Mouse (Mus musculus): ENCODE measurements at regions not wholly inside any gene's neighbourhood (a gene's known extent, or its start where the extent isn't known, plus 50 kb on each side); places are given as distances from the start of the nearest gene placed in this dataset.

GRCm38 (mm10) chr10:117436308-117436874 lies 56.6 kb upstream of the Cpsf6 start:
- H3K27me3 ChIP-seq (ENCODE audit: control insufficient read depth, insufficient read depth, low read length) = no peaks in the 10 kb centered on the region
- peaks cover 13% of the 10 kb centered on the region for H3K4me1 ChIP-seq (ENCODE audit: control insufficient read depth, insufficient read depth, low read length)
- no peak overlapping the region for H3K4me3 ChIP-seq (ENCODE audit: control insufficient read depth, low read depth, low read length)
- H3K36me3 ChIP-seq (ENCODE audit: control insufficient read depth, insufficient read depth, low read length) = no peaks in the 10 kb centered on the region
- no peak for TF ChIP-seq CTCF (IDR thresholded peaks at IDR 0.05; ENCODE audit: control insufficient read depth, insufficient read depth, insufficient replicate concordance, low read depth, low read length)
- TF ChIP-seq POLR2A (IDR thresholded peaks at IDR 0.05; ENCODE audit: control insufficient read depth, low read depth, low read length) = no peak
- H3K27ac ChIP-seq (ENCODE audit: control insufficient read depth, insufficient read depth, low read depth, low read length) = no peak overlapping the region

GRCm38 (mm10) chr10:117435734-117436121 lies 55.9 kb upstream of the Cpsf6 start:
- Histone ChIP-seq H3K27me3 (ENCODE audit: control insufficient read depth, insufficient read depth, low read length) (no peaks in the 10 kb centered on the region), H3K4me3 (ENCODE audit: control insufficient read depth, low read depth, low read length) (peak overlapping the region; percentile 64), H3K27ac (ENCODE audit: control insufficient read depth, insufficient read depth, low read depth, low read length) (no peak overlapping the region), H3K4me1 (ENCODE audit: control insufficient read depth, insufficient read depth, low read length) (peaks cover 13% of the 10 kb centered on the region), H3K36me3 (ENCODE audit: control insufficient read depth, insufficient read depth, low read length) (no peaks in the 10 kb centered on the region)
- no peak for TF ChIP-seq POLR2A (IDR thresholded peaks at IDR 0.05; ENCODE audit: control insufficient read depth, low read depth, low read length)
- TF ChIP-seq CTCF (IDR thresholded peaks at IDR 0.05; ENCODE audit: control insufficient read depth, insufficient read depth, insufficient replicate concordance, low read depth, low read length) = no peak

- peak overlapping the region; percentile 64 for H3K4me3 ChIP-seq (ENCODE audit: control insufficient read depth, low read depth, low read length)
- H3K36me3 ChIP-seq (ENCODE audit: control insufficient read depth, insufficient read depth, low read length) = no peaks in the 10 kb centered on the region
- TF ChIP-seq CTCF (IDR thresholded peaks at IDR 0.05; ENCODE audit: control insufficient read depth, insufficient read depth, insufficient replicate concordance, low read depth, low read length) = peak; percentile 99; the same call in 1 of the 2 replicates
- no peak; the same call in 1 of the 2 replicates for TF ChIP-seq POLR2A (IDR thresholded peaks at IDR 0.05; ENCODE audit: control insufficient read depth, low read depth, low read length)
- no peak overlapping the region for H3K27ac ChIP-seq (ENCODE audit: control insufficient read depth, insufficient read depth, low read depth, low read length)
- H3K27me3 ChIP-seq (ENCODE audit: control insufficient read depth, insufficient read depth, low read length) = no peaks in the 10 kb centered on the region
- peaks cover 13% of the 10 kb centered on the region for H3K4me1 ChIP-seq (ENCODE audit: control insufficient read depth, insufficient read depth, low read length)
Measured at GRCm38 (mm10) chr10:117434871-117435733, 55.3 kb upstream of the Cpsf6 start.

GRCm38 (mm10) chr10:117434293-117434842 lies 54.6 kb upstream of the Cpsf6 start:
- Histone ChIP-seq H3K4me1 (ENCODE audit: control insufficient read depth, insufficient read depth, low read length) (peaks cover 13% of the 10 kb centered on the region), H3K4me3 (ENCODE audit: control insufficient read depth, low read depth, low read length) (no peak overlapping the region), H3K27me3 (ENCODE audit: control insufficient read depth, insufficient read depth, low read length) (no peaks in the 10 kb centered on the region), H3K27ac (ENCODE audit: control insufficient read depth, insufficient read depth, low read depth, low read length) (no peak overlapping the region), H3K36me3 (ENCODE audit: control insufficient read depth, insufficient read depth, low read length) (no peaks in the 10 kb centered on the region)
- TF ChIP-seq CTCF (IDR thresholded peaks at IDR 0.05; ENCODE audit: control insufficient read depth, insufficient read depth, insufficient replicate concordance, low read depth, low read length) = no peak
- no peak for TF ChIP-seq POLR2A (IDR thresholded peaks at IDR 0.05; ENCODE audit: control insufficient read depth, low read depth, low read length)

GRCm38 (mm10) chr10:117433547-117434292 lies 53.9 kb upstream of the Cpsf6 start:
- no peak for TF ChIP-seq CTCF (IDR thresholded peaks at IDR 0.05; ENCODE audit: control insufficient read depth, insufficient read depth, insufficient replicate concordance, low read depth, low read length)
- TF ChIP-seq POLR2A (IDR thresholded peaks at IDR 0.05; ENCODE audit: control insufficient read depth, low read depth, low read length) = no peak
- no peak overlapping the region for H3K4me3 ChIP-seq (ENCODE audit: control insufficient read depth, low read depth, low read length)
- H3K4me1 ChIP-seq (ENCODE audit: control insufficient read depth, insufficient read depth, low read length) = peaks cover 13% of the 10 kb centered on the region
- H3K27ac ChIP-seq (ENCODE audit: control insufficient read depth, insufficient read depth, low read depth, low read length) = no peak overlapping the region
- no peaks in the 10 kb centered on the region for H3K27me3 ChIP-seq (ENCODE audit: control insufficient read depth, insufficient read depth, low read length)
- no peaks in the 10 kb centered on the region for H3K36me3 ChIP-seq (ENCODE audit: control insufficient read depth, insufficient read depth, low read length)

DNA sequence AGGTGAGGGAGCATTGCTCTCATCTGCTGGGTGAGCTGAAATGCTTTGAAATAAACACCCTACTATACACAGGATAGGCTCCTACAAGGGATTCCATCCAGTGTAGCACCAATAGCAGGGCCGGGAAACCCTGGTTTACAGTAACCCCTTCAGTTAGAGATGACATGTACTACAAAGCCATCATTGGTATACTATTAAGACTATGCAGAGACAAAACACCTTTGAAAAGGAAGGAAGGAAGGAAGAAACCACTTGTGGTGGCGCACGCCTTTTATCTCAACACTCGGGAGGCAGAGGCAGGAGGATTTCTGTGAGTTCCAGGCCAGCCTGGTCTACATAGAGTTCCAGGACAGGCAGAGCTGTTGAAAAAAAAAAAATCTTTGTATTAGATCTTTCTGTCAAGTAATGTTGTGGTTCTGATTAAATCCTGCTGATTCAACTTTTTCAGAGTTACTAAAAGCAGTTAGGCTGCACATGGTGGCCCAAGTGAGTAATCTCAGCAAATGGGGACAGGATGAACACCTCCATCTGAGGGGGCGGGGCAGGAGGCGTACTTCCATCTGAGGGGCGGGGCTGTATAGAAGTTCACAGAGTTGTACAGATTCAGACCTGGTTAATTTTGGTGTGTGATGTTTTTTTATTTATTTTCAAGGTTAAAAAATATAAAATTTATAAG lies 53.2 kb upstream of the Cpsf6 start:
- peak overlapping the region; percentile 61 for H3K4me3 ChIP-seq (ENCODE audit: control insufficient read depth, low read depth, low read length)
- peaks cover 13% of the 10 kb centered on the region for H3K4me1 ChIP-seq (ENCODE audit: control insufficient read depth, insufficient read depth, low read length)
- H3K27ac ChIP-seq (ENCODE audit: control insufficient read depth, insufficient read depth, low read depth, low read length) = no peak overlapping the region
- no peaks in the 10 kb centered on the region for H3K27me3 ChIP-seq (ENCODE audit: control insufficient read depth, insufficient read depth, low read length)
- no peak for TF ChIP-seq POLR2A (IDR thresholded peaks at IDR 0.05; ENCODE audit: control insufficient read depth, low read depth, low read length)
- no peak for TF ChIP-seq CTCF (IDR thresholded peaks at IDR 0.05; ENCODE audit: control insufficient read depth, insufficient read depth, insufficient replicate concordance, low read depth, low read length)
- H3K36me3 ChIP-seq (ENCODE audit: control insufficient read depth, insufficient read depth, low read length) = no peaks in the 10 kb centered on the region

Data from testis, adult 2 months (tissue).